Mouse (Mus musculus) R1 (cell line): ENCODE results near the gene Iqschfp.

Experiments used
- DNase-seq: peaks from one replicate; pipeline ENCODE4 v3.0.0-alpha.2; 2018; ENCODE audit warnings: low read depth, low spot score

Iqschfp gene

DNA sequence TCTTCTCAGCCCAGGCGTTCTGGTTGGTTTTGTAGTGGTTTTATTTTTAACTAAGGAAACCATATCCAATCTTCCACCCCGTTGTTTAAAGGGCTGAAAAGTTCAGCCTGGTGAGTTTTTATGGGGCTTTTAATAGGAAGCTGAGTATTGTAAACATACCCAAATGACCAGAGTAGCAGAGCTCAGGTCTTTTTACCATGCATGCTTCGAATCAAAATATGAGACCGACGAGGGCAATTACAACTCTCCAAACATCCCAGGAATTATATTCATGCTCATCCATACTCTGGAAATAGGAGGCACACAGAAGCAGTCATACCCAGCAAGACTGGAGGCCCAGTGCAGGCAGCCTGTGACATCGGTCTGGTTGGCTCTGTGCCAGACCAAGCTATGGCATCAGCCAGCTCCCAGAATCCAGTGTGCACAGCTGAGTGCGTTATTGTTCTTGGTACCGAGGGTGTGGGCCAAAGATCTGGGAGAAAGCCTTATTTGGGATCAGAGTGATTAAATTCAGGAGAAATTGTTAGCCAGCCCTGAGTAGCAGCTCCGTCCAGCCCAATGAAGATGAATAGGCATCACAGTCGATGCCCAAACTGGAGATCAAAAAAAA lies 703.4 kb downstream of the Iqschfp start:
- DNase-seq = no peak

- DNase-seq = no peak
These were observed 704.9 kb downstream of the Iqschfp start for GRCm38 (mm10) chr3:68596938-68597337.

GRCm38 (mm10) chr3:68602891-68603290 lies 710.9 kb downstream of the Iqschfp start:
- no peak for DNase-seq

DNA sequence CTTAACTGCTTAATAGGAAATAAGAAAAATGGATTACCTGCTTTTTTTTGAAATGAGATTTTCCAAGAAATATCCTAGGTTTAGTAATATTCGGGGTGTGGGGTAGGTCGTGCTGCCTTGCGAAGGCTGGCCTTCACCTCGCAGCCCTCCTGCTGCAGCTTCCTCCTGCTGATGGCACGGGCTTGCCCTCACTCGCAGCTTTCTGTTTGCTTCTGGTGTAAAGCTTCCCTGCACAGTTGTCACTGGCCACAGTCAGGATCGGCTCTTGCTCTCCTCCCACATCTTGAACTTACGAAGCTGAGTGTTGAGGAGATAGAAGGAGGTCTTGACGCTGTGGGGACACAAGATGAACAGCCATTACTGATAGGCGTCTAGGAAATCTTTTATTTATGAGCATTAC lies 712.4 kb downstream of the Iqschfp start:
- no peak for DNase-seq

DNA sequence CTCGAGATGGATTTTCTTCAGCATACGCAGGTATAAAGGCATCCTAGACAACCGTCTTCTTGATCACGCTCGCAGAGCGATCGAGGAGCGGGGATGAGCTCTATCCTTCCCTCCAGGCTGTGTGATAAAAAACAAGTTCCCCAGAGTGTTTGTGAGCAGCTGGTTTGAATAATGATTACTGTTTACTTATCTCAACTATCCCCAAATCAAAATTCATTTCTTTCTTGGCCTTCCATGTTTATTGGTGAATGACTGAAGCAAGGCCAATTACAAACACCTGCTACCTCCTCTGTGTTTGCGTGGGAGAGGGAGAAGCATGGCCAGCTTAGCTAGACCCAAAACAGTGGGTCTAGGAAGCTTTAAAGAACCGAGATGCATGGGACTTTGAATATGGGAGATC lies 712.9 kb downstream of the Iqschfp start:
- no peak for DNase-seq

DNA sequence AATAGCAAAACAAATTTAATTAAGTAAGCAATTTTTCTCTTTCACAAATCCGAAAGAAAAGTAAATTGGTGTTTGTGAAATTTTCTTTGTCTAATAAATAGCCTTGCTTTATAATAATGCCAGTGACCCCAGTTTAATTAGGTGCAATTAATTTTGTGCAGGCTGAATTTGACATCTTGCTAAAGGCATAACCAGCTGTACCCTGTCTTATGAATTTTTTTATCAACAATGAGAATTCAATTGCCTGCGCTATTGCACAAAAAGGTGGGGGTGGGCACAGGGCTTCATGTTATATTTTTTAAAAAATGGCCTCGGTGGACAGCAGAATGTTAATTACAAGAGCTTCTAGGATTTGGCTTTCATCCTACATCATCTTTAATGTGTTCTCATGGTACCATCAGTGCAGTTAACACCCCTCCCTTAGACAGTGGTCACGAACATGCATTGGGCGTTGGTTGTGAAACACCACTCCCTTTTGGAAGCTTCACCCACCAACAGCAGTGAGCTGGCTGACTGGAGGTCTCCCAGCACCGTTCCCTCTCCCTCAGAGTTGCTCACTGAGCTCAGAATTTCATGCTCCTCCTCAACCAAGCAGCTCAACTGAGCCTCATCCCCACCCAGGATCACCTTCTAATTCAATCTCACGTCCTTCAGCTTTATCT lies 714.0 kb downstream of the Iqschfp start:
- no peak for DNase-seq

DNA sequence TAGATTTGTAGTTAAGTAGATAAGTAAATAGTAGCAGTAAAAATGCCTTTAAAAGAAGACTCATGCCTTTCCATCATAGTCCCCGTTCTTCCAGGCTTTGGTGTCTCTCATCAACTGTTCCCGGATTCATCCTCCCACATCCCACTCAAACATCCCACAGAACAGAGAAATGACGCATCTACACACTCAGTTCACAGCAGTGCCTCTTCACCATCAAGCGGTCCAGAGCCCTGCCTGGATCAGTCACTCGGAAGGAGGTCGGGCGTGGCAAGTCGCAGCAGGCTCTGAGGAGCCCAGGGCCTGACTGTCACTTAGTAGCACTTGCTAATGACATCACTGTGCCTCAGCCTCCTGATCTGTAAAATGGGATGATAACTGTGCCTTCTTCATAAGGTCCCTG lies 714.7 kb downstream of the Iqschfp start:
- no peak for DNase-seq

GRCm38 (mm10) chr3:68607336-68607735 lies 715.3 kb downstream of the Iqschfp start:
- DNase-seq = no peak

DNA sequence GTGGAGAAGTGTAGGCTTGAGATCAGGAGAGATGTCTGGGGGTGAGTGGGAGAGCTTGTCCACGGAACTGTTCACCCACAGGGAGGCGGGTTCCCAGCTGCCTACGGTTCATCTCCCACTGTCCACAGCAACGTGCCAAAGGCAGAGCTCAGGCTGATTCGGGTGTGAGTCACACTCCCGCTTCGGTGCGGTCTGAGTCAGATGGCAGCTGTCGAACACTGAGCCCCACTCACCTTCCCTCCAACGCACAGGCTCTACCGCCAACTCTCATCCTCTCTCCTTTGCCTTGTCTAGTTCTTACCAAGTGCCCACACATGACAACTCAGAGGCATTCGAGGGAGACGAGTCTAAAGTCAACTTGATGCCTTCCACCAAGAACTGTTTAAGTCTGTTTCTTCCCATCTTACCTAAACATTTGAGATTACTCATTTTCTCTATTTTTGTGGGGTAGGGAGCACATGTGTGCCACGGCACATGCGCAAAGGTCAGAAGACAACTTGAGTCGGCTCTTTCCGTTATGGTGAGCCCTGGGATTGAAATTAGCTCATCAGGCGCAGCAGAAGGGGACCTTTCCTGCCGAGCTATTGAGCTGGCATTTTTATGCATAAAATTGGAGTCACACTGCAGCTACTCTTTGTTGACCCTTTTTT lies 716.9 kb downstream of the Iqschfp start:
- DNase-seq = peak; percentile 27

- DNase-seq = no peak
These were observed 718.0 kb downstream of the Iqschfp start for GRCm38 (mm10) chr3:68610011-68610410.

DNA sequence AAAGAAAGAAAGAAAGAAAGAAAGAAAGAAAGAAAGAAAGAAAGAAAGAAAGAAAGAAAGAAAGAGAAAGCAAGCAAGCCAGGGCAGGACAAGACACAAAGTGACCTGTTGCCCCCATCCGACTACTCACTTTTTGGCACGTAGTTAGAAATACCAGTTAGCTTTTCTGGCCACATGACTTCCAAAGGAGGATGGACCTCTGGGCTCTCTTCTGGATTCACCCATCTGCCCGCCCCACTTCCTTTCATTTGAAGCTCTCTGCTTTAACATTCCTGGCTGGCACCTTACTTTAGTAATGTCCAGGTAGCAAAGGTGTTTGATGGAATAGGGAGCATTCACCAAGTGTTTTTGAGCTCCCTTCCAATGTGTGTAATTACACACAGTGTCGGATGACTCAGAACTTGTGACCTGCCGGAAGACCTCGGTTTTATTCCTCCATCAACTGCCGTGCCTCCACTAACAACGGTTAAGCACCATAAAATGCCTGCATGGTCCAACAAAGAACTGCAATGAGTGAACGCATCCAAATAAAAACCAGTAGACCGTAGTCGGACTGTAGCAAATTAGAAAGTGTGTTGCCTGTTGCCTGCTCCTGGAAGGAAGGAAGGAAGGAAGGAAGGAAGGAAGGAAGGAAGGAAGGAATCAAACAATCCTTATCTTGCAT lies 718.7 kb downstream of the Iqschfp start:
- DNase-seq = no peak

GRCm38 (mm10) chr3:68615042-68615810 lies 723.2 kb downstream of the Iqschfp start:
- DNase-seq = peak; percentile 60

- no peak for DNase-seq
These were observed 724.3 kb downstream of the Iqschfp start for GRCm38 (mm10) chr3:68616363-68616762.

GRCm38 (mm10) chr3:68617708-68618107 lies 725.7 kb downstream of the Iqschfp start:
- DNase-seq = no peak

GRCm38 (mm10) chr3:68619097-68619496 lies 727.1 kb downstream of the Iqschfp start:
- no peak for DNase-seq

GRCm38 (mm10) chr3:68621971-68622370 lies 729.9 kb downstream of the Iqschfp start:
- DNase-seq = no peak

- DNase-seq = no peak
These were observed 731.0 kb downstream of the Iqschfp start for GRCm38 (mm10) chr3:68623036-68623435.

- DNase-seq = no peak
These were observed 732.4 kb downstream of the Iqschfp start for GRCm38 (mm10) chr3:68624471-68624870.

DNA sequence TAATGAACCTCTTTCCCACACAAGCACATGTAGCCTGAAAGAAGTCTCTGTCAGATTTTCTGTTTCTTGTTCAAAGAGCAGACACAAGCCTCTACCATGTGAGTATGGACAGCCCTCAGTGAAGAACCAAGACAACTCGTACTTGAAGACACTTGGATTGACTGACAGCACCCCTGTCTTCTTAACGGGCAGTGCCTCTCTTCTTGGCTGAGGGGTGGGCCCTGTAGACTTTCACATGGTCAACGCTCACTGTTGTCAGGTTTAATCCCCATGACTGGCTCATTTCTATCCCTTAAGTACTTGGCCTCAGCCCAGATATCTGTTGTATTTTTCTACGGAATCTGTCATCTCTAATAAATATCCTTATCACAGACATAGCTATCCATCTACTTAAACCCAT lies 738.2 kb downstream of the Iqschfp start:
- no peak for DNase-seq

DNA sequence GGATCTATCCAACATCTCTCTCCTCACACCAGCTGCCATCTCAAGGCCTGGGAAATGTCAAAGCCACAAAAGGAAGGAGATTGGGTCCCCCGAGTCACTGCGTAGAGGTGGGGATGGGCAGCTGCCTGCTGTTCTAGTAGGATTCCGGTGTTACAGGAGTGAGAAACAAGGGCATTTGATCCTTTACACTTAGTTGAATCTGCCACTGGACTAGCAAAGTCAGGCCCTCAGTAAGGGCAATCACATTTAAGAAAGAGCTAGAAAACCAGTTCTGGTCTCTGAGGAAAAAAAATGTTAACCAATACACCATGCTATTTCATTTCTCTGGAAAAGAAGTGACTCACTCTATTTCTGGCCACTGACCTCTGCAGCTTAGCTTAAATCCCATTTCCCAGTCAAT lies 738.8 kb downstream of the Iqschfp start:
- DNase-seq = no peak

DNA sequence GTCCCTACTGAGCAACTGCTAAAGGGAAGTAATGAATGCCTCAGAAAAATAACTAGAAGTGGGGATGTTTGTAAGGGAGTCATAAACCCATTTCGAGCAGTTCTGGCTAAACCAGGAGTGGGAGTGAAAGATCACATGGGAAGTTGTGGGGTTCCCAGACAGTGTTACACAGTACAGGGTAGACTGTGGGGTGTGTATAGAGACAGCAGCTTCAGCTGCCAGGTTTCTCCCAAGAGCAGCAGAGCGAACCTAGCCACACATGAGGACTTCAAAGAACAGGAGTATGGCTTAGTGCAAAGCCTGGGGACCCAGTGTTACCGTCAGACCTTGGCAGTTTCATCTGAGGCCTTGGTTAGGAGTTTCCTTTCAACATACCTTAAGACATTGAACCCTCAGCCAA lies 740.7 kb downstream of the Iqschfp start:
- no peak for DNase-seq

- no peak for DNase-seq
These were observed 741.5 kb downstream of the Iqschfp start for GRCm38 (mm10) chr3:68633577-68633976.
